ENCODE assay signal across 12 mouse cellular contexts in the genomic region with DNA sequence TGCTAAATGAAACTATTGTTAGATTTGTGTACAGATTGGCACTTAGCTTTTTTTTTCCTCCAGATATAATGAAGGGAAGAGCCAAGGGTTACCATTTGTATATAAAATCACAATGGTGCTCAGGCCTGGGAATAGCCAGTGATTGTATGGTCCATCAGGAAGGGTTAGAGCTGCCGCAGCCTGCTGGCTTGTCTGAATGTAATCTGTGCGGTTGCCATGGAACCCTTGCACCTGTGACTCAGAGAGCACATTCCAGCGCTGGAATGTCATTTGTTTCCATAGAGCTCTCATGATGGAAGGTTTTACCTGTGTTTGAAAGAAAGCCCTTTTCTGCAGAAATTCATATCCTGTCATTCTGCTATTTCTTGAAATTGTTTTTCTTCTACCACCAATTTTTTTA. TPM values are rescaled to one million over a fixed set of nuclear protein-coding genes. Genes with fewer than 3 reads are reported as not detected.
DNase-seq lines count a peak whose midpoint lies in the region; ATAC-seq lines count a peak whose summit lies in the region.
"Had no signal": no experiment of that assay in that cellular context is flagged by ENCODE, and none has a peak within 500 bp of the region (broad histone marks: within the 10 kb centered on the region; RNA-seq: fewer than 3 reads in every experiment).

No protein-coding gene starts in this region.

- peaks cover 15% of the 10 kb centered on the region for H3K36me3 ChIP-seq in intestine, embryonic 14.5 days (ENCODE audit: control insufficient read depth, insufficient read depth, low read length)
- no peaks in the 10 kb centered on the region for H3K36me3 ChIP-seq in intestine, embryonic 16.5 days (ENCODE audit: control insufficient read depth, insufficient read depth, low read length)
- peaks cover 14% of the 10 kb centered on the region; the same call in 1 of the 2 replicates for H3K36me3 ChIP-seq in midbrain, embryonic 13.5 days

- no peak overlapping the region for H3K4me3 ChIP-seq in intestine, embryonic 14.5 days (ENCODE audit: low read depth, low read length)
- H3K4me3 ChIP-seq in intestine, embryonic 16.5 days (ENCODE audit: low read length): no peak overlapping the region
- no peak overlapping the region for H3K4me3 ChIP-seq in midbrain, embryonic 13.5 days (replicated peaks)
- H3K4me3 ChIP-seq: limb, embryonic 10.5 days had no signal

- no peaks in the 10 kb centered on the region for H3K4me1 ChIP-seq in intestine, embryonic 14.5 days (replicated peaks; ENCODE audit: control insufficient read depth, insufficient read depth, low read length)
- no peaks in the 10 kb centered on the region for H3K4me1 ChIP-seq in intestine, embryonic 16.5 days (ENCODE audit: control insufficient read depth, insufficient read depth, low read length)
- H3K4me1 ChIP-seq in midbrain, embryonic 13.5 days (replicated peaks): 0 out of 2 replicates have a peak, but pooled peaks cover 3% of the 10 kb centered on the region
- H3K4me1 ChIP-seq: limb, embryonic 10.5 days had no signal

- WGBS in intestine, embryonic 14.5 days: 48% methylated on average over 3 of the region's 3 CpGs
- WGBS in intestine, embryonic 16.5 days: 44% methylated on average over 3 of the region's 3 CpGs
- WGBS in midbrain, embryonic 13.5 days: 23% methylated on average over 3 of the region's 3 CpGs

- H3K9me3 ChIP-seq in intestine, embryonic 14.5 days (ENCODE audit: control insufficient read depth, low read length): no peaks in the 10 kb centered on the region
- H3K9me3 ChIP-seq in intestine, embryonic 16.5 days (ENCODE audit: control insufficient read depth, low read length): no peaks in the 10 kb centered on the region
- H3K9me3 ChIP-seq in midbrain, embryonic 13.5 days: no peaks in the 10 kb centered on the region
- H3K9me3 ChIP-seq: limb, embryonic 10.5 days had no signal

- H3K27ac ChIP-seq in intestine, embryonic 14.5 days (ENCODE audit: low read depth): no peak overlapping the region
- no peak overlapping the region for H3K27ac ChIP-seq in intestine, embryonic 16.5 days (ENCODE audit: low read length)
- peak overlapping the region; percentile 51 for H3K27ac ChIP-seq in midbrain, embryonic 13.5 days
- H3K27ac ChIP-seq: limb, embryonic 10.5 days had no signal

- no peak for DNase-seq in intestine, embryonic 14.5 days (ENCODE audit: low spot score)
- peak; percentile 15 for DNase-seq in embryo, embryonic 10.5 days (ENCODE audit: low spot score)
- DNase-seq in kidney, adult 8-10 months: peak; percentile 4 to 12
- no peak for DNase-seq in adrenal gland, adult 2 months
- no peak for DNase-seq in thymus, postnatal 10 days (ENCODE audit: low spot score in 2 of 2)
- DNase-seq in right cerebral cortex, postnatal 14 days: no peak
- DNase-seq: cerebellum, postnatal 25 days; heart, postnatal 10 days had no signal

- H3K27me3 ChIP-seq in intestine, embryonic 14.5 days (replicated peaks; ENCODE audit: control insufficient read depth, insufficient read depth, low read length): no peaks in the 10 kb centered on the region
- H3K27me3 ChIP-seq in intestine, embryonic 16.5 days (replicated peaks; ENCODE audit: control insufficient read depth, insufficient read depth, low read length): no peaks in the 10 kb centered on the region
- no peaks in the 10 kb centered on the region for H3K27me3 ChIP-seq in midbrain, embryonic 13.5 days

- 0 out of 2 replicates have a peak, but pooled peaks have one; percentile 60 for ATAC-seq in intestine, embryonic 14.5 days (replicated peaks; ENCODE audit: low FRiP score, low TSS enrichment, low read depth)
- ATAC-seq in intestine, embryonic 16.5 days: no peak
- peak; percentile 91 for ATAC-seq in midbrain, embryonic 13.5 days

- H3K4me2 ChIP-seq in intestine, embryonic 14.5 days (ENCODE audit: low read length): no peak overlapping the region
- no peak overlapping the region for H3K4me2 ChIP-seq in intestine, embryonic 16.5 days (ENCODE audit: low read depth, low read length)
- H3K4me2 ChIP-seq in midbrain, embryonic 13.5 days (replicated peaks): no peak overlapping the region

- no peak overlapping the region for H3K9ac ChIP-seq in intestine, embryonic 14.5 days (ENCODE audit: low read length)
- H3K9ac ChIP-seq in intestine, embryonic 16.5 days (ENCODE audit: low read depth, low read length): no peak overlapping the region
- no peak overlapping the region for H3K9ac ChIP-seq in midbrain, embryonic 13.5 days (replicated peaks)

RNA-seq across cellular contexts. Expression of gene Ocrl, which starts 37.5 kb away (rescaled TPM):
- polyA plus RNA-seq in intestine, embryonic 14.5 days (2014; fragmentation: Nextera tagmentation; extraction: Ambion mirVana): 21.5 and 23.9 TPM in 2 replicates
- polyA plus RNA-seq in intestine, embryonic 16.5 days (2015; fragmentation: Nextera tagmentation; extraction: Ambion mirVana): 13.2 and 13.8 TPM in 2 replicates
- 27.1 and 27.3 TPM in 2 replicates for polyA plus RNA-seq in midbrain, embryonic 13.5 days (2015; fragmentation: Nextera tagmentation; extraction: Ambion mirVana)
- total RNA-seq in adrenal gland, adult 2 months (2021): 10 to 100 TPM; 42.7 to 45.6 TPM
- 15.2 and 17.0 TPM in 2 replicates for polyA plus RNA-seq in adrenal gland, adult 2 months (2012; rRNA removed)

RNA-seq across cellular contexts. Expression of gene Smarca1, which starts 57.0 kb away (rescaled TPM):
- polyA plus RNA-seq in intestine, embryonic 14.5 days (2014; fragmentation: Nextera tagmentation; extraction: Ambion mirVana): 28.5 and 37.3 TPM in 2 replicates
- 22.2 and 23.2 TPM in 2 replicates for polyA plus RNA-seq in intestine, embryonic 16.5 days (2015; fragmentation: Nextera tagmentation; extraction: Ambion mirVana)
- 38.5 and 41.3 TPM in 2 replicates for polyA plus RNA-seq in midbrain, embryonic 13.5 days (2015; fragmentation: Nextera tagmentation; extraction: Ambion mirVana)
- 10 to 100 TPM; 19.2 to 49.3 TPM for total RNA-seq in adrenal gland, adult 2 months (2021)
- 4.6 and 5.6 TPM in 2 replicates for polyA plus RNA-seq in adrenal gland, adult 2 months (2012; rRNA removed)
- total RNA-seq: monocyte, adult 5-6 weeks had no signal

Comparison
In these comparisons a context has a peak if more than half of its experiments do, and no peak if none do; other contexts are left out.
1. DNase-seq: peak in embryo, embryonic 10.5 days (single experiment) and kidney, adult 8-10 months (2 of 2); none in intestine, embryonic 14.5 days (single experiment), adrenal gland, adult 2 months (single experiment), thymus, postnatal 10 days (0 of 2) and right cerebral cortex, postnatal 14 days (single experiment).